Comparison of ENCODE assay signal across 8 mouse cellular contexts in the genomic region with DNA sequence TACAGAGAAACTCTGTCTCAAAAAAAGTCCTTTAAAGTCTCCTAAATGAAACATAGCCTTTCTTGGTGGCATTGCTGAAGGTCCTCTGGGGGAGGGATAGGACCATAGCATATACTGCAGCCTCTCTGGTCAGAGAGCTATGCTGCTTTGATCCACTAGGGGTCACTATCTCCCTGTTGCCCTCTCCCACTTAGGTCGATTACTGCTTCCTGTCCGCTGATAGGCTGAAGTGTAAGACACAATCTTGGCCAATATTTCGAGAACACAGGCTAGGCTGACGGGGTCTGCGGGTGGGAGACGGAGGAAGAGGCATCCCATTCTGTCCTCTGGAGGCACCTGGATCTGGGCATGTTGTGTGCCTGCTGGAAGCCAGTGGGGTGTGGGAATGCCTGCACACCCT. TPM values are rescaled to one million over a fixed set of nuclear protein-coding genes. Genes with fewer than 3 reads are reported as not detected.
DNase-seq lines count a peak whose midpoint lies in the region; ATAC-seq lines count a peak whose summit lies in the region.

No protein-coding gene starts in this region.

- DNase-seq in kidney, postnatal 36 days: peak; percentile 37 to 55
- peak; percentile 72 for DNase-seq in CD4-positive, CD25-positive, alpha-beta regulatory T cell, adult 2 months (ENCODE audit: low read depth, low spot score)
- peak; percentile 52 for DNase-seq in WW6 (ENCODE audit: low read depth, low spot score)
- no peak for DNase-seq in right cerebral cortex, postnatal 14 days
- no peak for DNase-seq in gastrocnemius, adult 8-10 months (ENCODE audit: low spot score in 2 of 2)
- no peak for DNase-seq in left cerebral cortex, postnatal 25 days (ENCODE audit: low spot score in 2 of 2)

- no peak for ATAC-seq in kidney, embryonic 14.5 days (ENCODE audit: low FRiP score, low TSS enrichment)
- peak; percentile 85 for ATAC-seq in megakaryocyte progenitor cell, adult 5-6 weeks (replicated peaks; ENCODE audit: poor library complexity)

- no peak overlapping the region for H3K27ac ChIP-seq in kidney, embryonic 14.5 days (ENCODE audit: low read depth, low read length)

- no peak overlapping the region for H3K9ac ChIP-seq in kidney, embryonic 14.5 days (ENCODE audit: low read depth, low read length)

- WGBS in kidney, embryonic 14.5 days: 39% methylated on average over 6 of the region's 6 CpGs

- H3K4me3 ChIP-seq in kidney, embryonic 14.5 days (ENCODE audit: low read length): no peak overlapping the region

- H3K36me3 ChIP-seq in kidney, embryonic 14.5 days (ENCODE audit: control insufficient read depth, insufficient read depth, low read length): no peaks in the 10 kb centered on the region

- no peaks in the 10 kb centered on the region for H3K4me1 ChIP-seq in kidney, embryonic 14.5 days (ENCODE audit: control insufficient read depth, insufficient read depth, low read length)

- intact Hi-C loops in left cerebral cortex, postnatal 25 days (cut with DNase I): no loop called here

- H3K27me3 ChIP-seq in kidney, embryonic 14.5 days (ENCODE audit: control insufficient read depth, insufficient read depth, low read length): no peaks in the 10 kb centered on the region

- no peak overlapping the region for H3K4me2 ChIP-seq in kidney, embryonic 14.5 days (replicated peaks; ENCODE audit: low read depth, low read length)

- H3K9me3 ChIP-seq in kidney, embryonic 14.5 days (ENCODE audit: control insufficient read depth, low read length): no peaks in the 10 kb centered on the region

RNA-seq across cellular contexts. Expression of gene Trpv4, which starts 37.9 kb away (rescaled TPM):
- polyA plus RNA-seq in kidney, embryonic 14.5 days (2014; fragmentation: Nextera tagmentation; extraction: Ambion mirVana): 12.8 and 18.6 TPM in 2 replicates
- 0.15 and 0.25 TPM in 2 replicates for total RNA-seq in megakaryocyte progenitor cell, adult 5-6 weeks (2015)
- 0.17 TPM in 1 of 2 replicates, not detected in the other for total RNA-seq in megakaryocyte progenitor cell, adult 5-6 weeks (2017)
- total RNA-seq in gastrocnemius, adult 8-10 months (2022): 1 to 10 TPM; 1.3 to 1.7 (median 1.3) TPM
- 1 to 10 TPM; 1.9 to 2.2 TPM for total RNA-seq in left cerebral cortex, postnatal 25 days (2021)

RNA-seq across cellular contexts. Expression of gene Fam222a, which starts 52.5 kb away (rescaled TPM):
- 5.6 and 5.8 TPM in 2 replicates for polyA plus RNA-seq in kidney, embryonic 14.5 days (2014; fragmentation: Nextera tagmentation; extraction: Ambion mirVana)
- total RNA-seq in megakaryocyte progenitor cell, adult 5-6 weeks (2015): 0.47 and 0.88 TPM in 2 replicates
- 0.04 TPM in 1 of 2 replicates, not detected in the other for total RNA-seq in megakaryocyte progenitor cell, adult 5-6 weeks (2017)
- total RNA-seq in gastrocnemius, adult 8-10 months (2022): under 1 TPM; 0.07 to 0.34 (median 0.30) TPM
- 10 to 100 TPM in 1 of 2 experiments, 1 to 10 TPM in 1; 6.8 to 12.8 TPM for total RNA-seq in left cerebral cortex, postnatal 25 days (2021)

Comparison
In these comparisons a context has a peak if more than half of its experiments do, and no peak if none do; other contexts are left out.
1. DNase-seq: peak in kidney, postnatal 36 days (2 of 2), CD4-positive, CD25-positive, alpha-beta regulatory T cell, adult 2 months (single experiment) and WW6 (single experiment); none in right cerebral cortex, postnatal 14 days (single experiment), gastrocnemius, adult 8-10 months (0 of 2) and left cerebral cortex, postnatal 25 days (0 of 2).
2. RNA of gene Fam222a, which starts 52.5 kb away (total RNA-seq): 6.8 to 12.8 TPM in left cerebral cortex, postnatal 25 days; 0.04 to 0.88 TPM in megakaryocyte progenitor cell, adult 5-6 weeks and 0.07 to 0.34 TPM in gastrocnemius, adult 8-10 months; every median in the first group is over 4 times any median in the second.